Mouse (Mus musculus) left cerebral cortex, postnatal 25 days (tissue): ENCODE measurements at regions not wholly inside any gene's neighbourhood (a gene's known extent, or its start where the extent isn't known, plus 50 kb on each side); places are given as distances from the start of the nearest gene placed in this dataset.

ENCODE experiments used
- DNase-seq, 2 experiments: peaks; one replicate each; pipeline ENCODE4 v3.0.0; 2022; ENCODE audit warnings: low spot score in 2 of 2, mixed read lengths in 1 of 2
- intact Hi-C: fragments of 180-260 bp; cut with DNase I; formaldehyde crosslinking; loops from one replicate; pipeline ENCODE4 v1.15.1; 2025

- intact Hi-C loops: no loop called here
Measured at GRCm38 (mm10) chr14:18398953-18399352, 67.3 kb upstream of the Ube2e1 start.

GRCm38 (mm10) chr14:18396206-18396764 is 64.6 kb upstream of the Ube2e1 start:
- intact Hi-C loops: no loop called here
- no peak for DNase-seq

More at GRCm38 (mm10) chr14:18398953-18399352, 67.3 kb upstream of the Ube2e1 start:
- DNase-seq: no peak

- intact Hi-C loops: no loop called here
Measured at GRCm38 (mm10) chr14:18394071-18394745, 62.5 kb upstream of the Ube2e1 start.

GRCm38 (mm10) chr14:18391824-18392486 is 60.3 kb upstream of the Ube2e1 start:
- intact Hi-C loops: no loop called here
- no peak for DNase-seq

More at GRCm38 (mm10) chr14:18394071-18394745, 62.5 kb upstream of the Ube2e1 start:
- DNase-seq: no peak

- intact Hi-C loops: no loop called here
- no peak for DNase-seq
Measured at GRCm38 (mm10) chr14:18389390-18389789, 57.7 kb upstream of the Ube2e1 start.

- intact Hi-C loops: no loop called here
- peak; percentile 27 to 75 for DNase-seq
Measured at GRCm38 (mm10) chr14:18385953-18386668, 54.5 kb upstream of the Ube2e1 start.
